25 mouse cellular contexts compared by ENCODE assay signal in genomic region chr8:107528786-107529185, GRCm38 (mm10). TPM values are rescaled to one million over a fixed set of nuclear protein-coding genes. Genes with fewer than 3 reads are reported as not detected.
DNase-seq lines count a peak whose midpoint lies in the region; ATAC-seq and TF ChIP-seq lines count a peak whose summit lies in the region.
"Had no signal": no experiment of that assay in that cellular context is flagged by ENCODE, and none has a peak within 500 bp of the region (broad histone marks: within the 10 kb centered on the region; RNA-seq: fewer than 3 reads in every experiment).

No protein-coding gene starts in this region.

- WGBS in forebrain, embryonic 14.5 days = 62% methylated on average over 6 of the region's 6 CpGs
- WGBS in forebrain, embryonic 10.5 days = 62% methylated on average over 6 of the region's 6 CpGs

- no peaks in the 10 kb centered on the region; the same call in 1 of the 2 replicates for H3K36me3 ChIP-seq in forebrain, embryonic 14.5 days (ENCODE audit: control insufficient read depth, insufficient read depth, low read length)
- peaks cover 11% of the 10 kb centered on the region for H3K36me3 ChIP-seq in forebrain, embryonic 10.5 days (replicated peaks)
- no peaks in the 10 kb centered on the region for H3K36me3 ChIP-seq in testis, adult 2 months (ENCODE audit: control insufficient read depth, insufficient read depth, low read length)
- H3K36me3 ChIP-seq: embryonic facial prominence, embryonic 15.5 days had no signal

- no peak overlapping the region for H3K4me3 ChIP-seq in forebrain, embryonic 14.5 days (ENCODE audit: low read depth, low read length)
- H3K4me3 ChIP-seq in forebrain, embryonic 10.5 days = no peak overlapping the region
- H3K4me3 ChIP-seq in testis, adult 2 months (ENCODE audit: control insufficient read depth, low read depth, low read length) = no peak overlapping the region
- H3K4me3 ChIP-seq: embryonic facial prominence, embryonic 13.5 days; embryonic facial prominence, embryonic 15.5 days; erythroblast, embryonic 14.5 days; forebrain, embryonic 13.5 days had no signal

- no peak for ATAC-seq in forebrain, embryonic 14.5 days
- ATAC-seq: CD4-positive, CD25-positive, alpha-beta regulatory T cell, adult 4 months; forebrain, embryonic 13.5 days; forebrain, embryonic 16.5 days; Patski had no signal

- H3K9me3 ChIP-seq in forebrain, embryonic 14.5 days (replicated peaks; ENCODE audit: control insufficient read depth, low read length) = no peaks in the 10 kb centered on the region
- no peaks in the 10 kb centered on the region for H3K9me3 ChIP-seq in forebrain, embryonic 10.5 days
- H3K9me3 ChIP-seq: embryonic facial prominence, embryonic 13.5 days; embryonic facial prominence, embryonic 15.5 days; forebrain, embryonic 13.5 days; G1E had no signal

- H3K27me3 ChIP-seq in forebrain, embryonic 14.5 days (replicated peaks; ENCODE audit: control insufficient read depth, insufficient read depth, low read length) = no peaks in the 10 kb centered on the region
- no peaks in the 10 kb centered on the region for H3K27me3 ChIP-seq in forebrain, embryonic 10.5 days (ENCODE audit: poor library complexity, severe bottlenecking)
- no peaks in the 10 kb centered on the region for H3K27me3 ChIP-seq in testis, adult 2 months (ENCODE audit: control insufficient read depth, insufficient read depth, low read length)
- H3K27me3 ChIP-seq: CH12.LX; embryonic facial prominence, embryonic 13.5 days; embryonic facial prominence, embryonic 15.5 days; forebrain, embryonic 13.5 days; Patski had no signal

- DNase-seq in forebrain, embryonic 14.5 days (ENCODE audit: low spot score) = peak; percentile 4
- no peak for DNase-seq in forebrain, embryonic 10.5 days (ENCODE audit: extremely low spot score, low spot score)
- DNase-seq in testis, postnatal 10 days (ENCODE audit: low spot score) = no peak
- no peak for DNase-seq in c-Kit-positive CD71-positive TER-119-positive erythroid progenitor cells, embryonic 14.5 days (ENCODE audit: low spot score)
- DNase-seq: adrenal gland, adult 2 months; adrenal gland, postnatal 10 days; adrenal gland, postnatal 25 days; B cell, adult 2 months; cerebellum, adult 11 months; cerebellum, adult 18-20 months; cerebellum, adult 8-10 months; cerebellum, adult 9-11 months; cerebellum, postnatal 14 days; cerebellum, postnatal 36 days; embryo, embryonic 11 days had no signal

- H3K27ac ChIP-seq in forebrain, embryonic 14.5 days (ENCODE audit: low read depth, low read length) = no peak overlapping the region
- H3K27ac ChIP-seq in forebrain, embryonic 10.5 days = no peak overlapping the region
- peak overlapping the region; percentile 39; the same call in 1 of the 2 replicates for H3K27ac ChIP-seq in testis, adult 2 months (ENCODE audit: control insufficient read depth, insufficient read depth, low read depth, low read length)
- H3K27ac ChIP-seq: embryonic facial prominence, embryonic 13.5 days; embryonic facial prominence, embryonic 15.5 days; forebrain, embryonic 13.5 days had no signal

- TF ChIP-seq POLR2A in testis, adult 2 months (IDR thresholded peaks at IDR 0.05; ENCODE audit: control insufficient read depth, low read depth, low read length) = no peak

- no peaks in the 10 kb centered on the region for H3K4me1 ChIP-seq in forebrain, embryonic 14.5 days (ENCODE audit: control insufficient read depth, insufficient read depth, low read length)
- H3K4me1 ChIP-seq in forebrain, embryonic 10.5 days = peaks cover 5% of the 10 kb centered on the region; the same call in 1 of the 2 replicates
- no peaks in the 10 kb centered on the region for H3K4me1 ChIP-seq in testis, adult 2 months (ENCODE audit: control insufficient read depth, insufficient read depth, low read length)
- H3K4me1 ChIP-seq: embryonic facial prominence, embryonic 13.5 days; embryonic facial prominence, embryonic 15.5 days; forebrain, embryonic 13.5 days had no signal

- H3K9ac ChIP-seq in forebrain, embryonic 14.5 days (ENCODE audit: low read length) = no peak overlapping the region
- H3K9ac ChIP-seq: embryonic facial prominence, embryonic 13.5 days; embryonic facial prominence, embryonic 15.5 days; forebrain, embryonic 13.5 days had no signal

- no peak for TF ChIP-seq CTCF in testis, adult 2 months (IDR thresholded peaks at IDR 0.05; ENCODE audit: control insufficient read depth, insufficient read depth, insufficient replicate concordance, low read depth, low read length)

- no peak overlapping the region for H3K4me2 ChIP-seq in forebrain, embryonic 14.5 days (ENCODE audit: low read length)
- H3K4me2 ChIP-seq: embryonic facial prominence, embryonic 13.5 days; embryonic facial prominence, embryonic 15.5 days; forebrain, embryonic 13.5 days had no signal

RNA-seq across cellular contexts. Expression of gene Psmd7, which starts 59.5 kb away (rescaled TPM):
- polyA plus RNA-seq in forebrain, embryonic 14.5 days (2014; fragmentation: Nextera tagmentation; extraction: Ambion mirVana) = 247 and 252 TPM in 2 replicates
- polyA plus RNA-seq in forebrain, embryonic 10.5 days (2016; fragmentation: Nextera tagmentation; extraction: Ambion mirVana) = 344 and 357 TPM in 2 replicates
- polyA plus RNA-seq in testis, adult 2 months (2012; rRNA removed) = 60.7 and 70.6 TPM in 2 replicates
